Mouse (Mus musculus): ENCODE measurements around the gene Prdm13.

DNA sequence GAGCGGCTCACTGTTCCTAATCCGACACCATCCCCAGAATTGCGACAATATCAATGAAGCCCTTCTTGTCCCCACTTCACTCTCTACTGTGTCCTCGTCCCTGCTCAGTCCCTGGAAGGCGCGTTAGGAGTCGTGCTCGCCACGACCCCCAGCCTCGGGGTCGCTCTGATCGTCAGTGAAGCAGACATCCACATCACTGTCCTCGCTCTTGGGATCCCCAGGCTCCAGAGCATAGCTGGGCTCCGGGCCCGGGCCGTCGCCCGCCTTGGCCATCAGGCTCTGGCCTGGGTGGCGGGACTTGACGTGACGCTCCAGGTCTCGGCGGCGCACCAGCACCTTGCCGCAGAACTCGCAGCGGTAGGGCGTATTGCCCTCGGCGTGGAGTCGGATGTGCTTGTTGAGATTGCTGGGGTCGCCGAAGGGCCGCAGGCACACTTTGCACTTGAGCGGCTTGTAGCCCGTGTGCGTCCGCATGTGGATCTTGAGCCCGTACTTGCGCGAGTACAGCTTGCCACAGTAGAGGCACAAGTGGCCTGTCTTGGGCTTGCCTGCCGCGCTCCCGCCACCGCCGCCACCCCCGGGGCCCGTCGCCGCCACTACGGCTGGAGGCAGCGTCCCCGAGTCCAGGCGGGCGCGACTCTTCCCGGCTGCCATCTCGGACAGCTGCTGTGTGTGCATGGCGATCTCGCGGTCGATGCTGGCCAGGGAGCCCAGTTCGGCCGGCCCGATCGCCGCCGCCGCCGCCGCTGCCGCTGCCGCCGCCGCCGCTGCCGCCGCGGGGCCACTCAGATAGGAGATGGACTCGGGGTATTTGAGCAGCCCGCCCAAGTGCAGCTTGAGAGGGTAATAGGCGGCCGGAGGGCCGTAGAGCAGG, 7.4 kb downstream of the Prdm13 start:
- TF ChIP-seq TAL1 (IDR thresholded peaks at IDR 0.05; ENCODE audit: low read length), result no peak
- no peak for TF ChIP-seq GATA1 (IDR thresholded peaks at IDR 0.05; ENCODE audit: low read length)

All from erythroblast, embryonic 14.5 days (primary cell).